Mouse (Mus musculus) embryonic stem cell, embryonic (primary cell): ENCODE measurements at regions not wholly inside any gene's neighbourhood (a gene's known extent, or its start where the extent isn't known, plus 50 kb on each side); places are given as distances from the start of the nearest gene placed in this dataset.
"Not testable (repeated sequence)": the region's sequence is repeated elsewhere in the genome, so short reads cannot be mapped to it uniquely, and the experiment has no call there.

Source experiments
- CTCF ChIA-PET, 4 experiments: fragments of 300-600 bp in 2 of 4; fragments of 350-600 bp in 2 of 4; sonication (Branson Sonifier 250); formaldehyde crosslinking; loops; one replicate each; lab custom pipeline; 2022; ENCODE audit warnings: inconsistent platforms in 2 of 4; lab: Charles Lee
- POLR2A ChIA-PET, 4 experiments: fragments of 300-600 bp in 2 of 4; fragments of 350-600 bp in 2 of 4; sonication (Branson Sonifier 250); formaldehyde crosslinking; loops; one replicate each; lab custom pipeline; 2022; ENCODE audit warnings: antibody characterized with exemption in 4 of 4, inconsistent platforms in 1 of 4; lab: Charles Lee

DNA sequence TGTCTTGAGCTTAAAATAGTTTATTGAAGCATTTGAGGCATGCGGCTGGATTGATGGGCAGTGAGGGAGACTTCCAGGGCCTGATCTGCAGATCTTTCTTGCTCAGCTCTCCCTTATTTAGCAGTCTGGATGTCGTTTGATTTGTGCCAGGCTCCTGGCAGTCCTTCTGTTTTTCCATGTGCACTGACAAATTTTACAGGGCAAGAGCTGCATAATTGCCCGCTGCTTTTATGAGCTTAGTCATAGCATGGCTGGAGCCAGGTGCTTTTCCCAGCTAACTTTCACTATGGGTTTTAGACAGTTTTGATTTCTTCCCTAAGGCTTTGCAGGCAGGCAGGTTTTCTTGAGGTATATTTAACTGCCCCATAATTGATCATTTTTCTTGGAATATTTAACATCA is 1086.5 kb downstream of the A830018L16Rik start:
- CTCF ChIA-PET, result no interaction called here
- POLR2A ChIA-PET, result interaction anchor here in 1 of 4 experiments (0.6 kb wide), 1 partner anchor 10 kb away, joined by 4 read pairs; no protein-coding TSS in a partner anchor

DNA sequence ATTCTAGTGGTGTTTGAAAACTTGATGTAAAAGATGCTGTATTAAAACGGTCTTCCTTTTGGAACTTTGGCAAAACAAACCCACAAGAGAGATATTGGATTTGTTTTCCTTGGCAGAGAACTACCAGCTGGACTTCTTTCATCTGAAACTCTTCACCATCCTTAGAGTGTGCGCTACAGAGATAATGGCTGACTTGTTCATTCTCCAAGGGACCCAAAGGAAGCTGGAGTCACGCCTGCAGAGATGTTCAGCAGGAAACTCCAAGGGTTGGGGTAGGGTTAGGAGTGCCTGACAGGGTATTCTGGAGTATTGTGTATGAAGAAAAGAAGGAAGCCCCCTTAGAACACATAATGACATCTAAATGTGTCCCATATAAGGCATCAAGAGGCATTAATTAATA is 1094.1 kb downstream of the A830018L16Rik start:
- CTCF ChIA-PET, result interaction anchor here in 1 of 4 experiments (0.6 kb wide), 1 partner anchor 408 kb away, joined by 6 read pairs; no protein-coding TSS in a partner anchor
- POLR2A ChIA-PET, result no interaction called here

DNA sequence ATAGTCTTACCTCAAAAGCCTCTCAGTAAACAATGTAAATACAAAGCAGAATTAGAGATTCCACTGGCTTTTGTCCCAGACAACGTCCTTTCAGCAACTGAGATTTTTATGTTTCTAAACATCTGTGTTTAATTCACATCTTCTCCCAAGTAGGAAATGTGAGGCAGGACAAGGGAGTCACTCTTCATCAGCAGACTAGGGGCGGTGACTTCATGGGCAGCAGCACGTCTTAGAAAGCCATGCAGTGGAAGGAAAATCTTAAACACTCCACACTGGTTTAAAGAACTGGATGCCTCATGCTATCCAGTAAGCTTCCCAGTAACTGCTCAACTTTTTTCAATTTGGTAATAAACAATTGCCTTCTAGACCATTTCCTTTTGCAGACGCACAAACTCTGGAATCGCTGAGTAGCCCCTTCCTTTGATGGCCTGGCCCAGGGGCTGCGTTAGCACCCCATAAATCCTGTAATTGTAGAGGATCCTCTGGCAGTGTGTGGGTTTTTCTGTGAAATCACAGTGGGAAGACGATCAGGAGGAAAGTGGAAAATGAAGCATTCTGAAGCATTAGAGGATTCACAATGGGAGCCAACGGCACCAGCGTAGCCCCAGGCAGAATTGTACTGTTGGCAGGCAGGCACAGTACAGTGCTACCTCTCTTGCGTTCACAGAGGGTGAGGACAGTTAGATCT is 1096.4 kb downstream of the A830018L16Rik start:
- ChIA-PET POLR2A (interaction anchor here in 1 of 4 experiments (0.6 kb wide), 1 partner anchor 10 kb away, joined by 4 read pairs; no protein-coding TSS in a partner anchor), CTCF (no interaction called here)

DNA sequence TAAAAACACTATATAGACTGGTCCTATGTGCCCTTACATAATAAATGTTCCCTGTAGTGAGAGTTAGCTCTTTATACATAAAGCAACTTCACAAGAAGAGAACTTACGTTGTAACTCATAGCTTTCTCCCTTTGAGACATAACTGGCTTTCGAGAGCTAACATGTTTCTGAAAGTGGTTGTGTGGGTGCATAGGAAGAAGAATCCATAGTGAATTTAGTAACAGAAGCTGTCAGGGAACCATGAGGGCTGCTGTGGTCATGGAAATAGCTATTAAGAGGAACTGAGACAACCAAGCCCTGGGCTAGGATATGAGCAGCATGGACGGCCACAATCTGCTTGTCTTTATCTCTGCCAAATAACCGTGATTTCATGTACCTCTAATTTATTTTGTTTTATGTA is 1105.7 kb downstream of the A830018L16Rik start:
- ChIA-PET CTCF (no interaction called here), POLR2A (no interaction called here)

DNA sequence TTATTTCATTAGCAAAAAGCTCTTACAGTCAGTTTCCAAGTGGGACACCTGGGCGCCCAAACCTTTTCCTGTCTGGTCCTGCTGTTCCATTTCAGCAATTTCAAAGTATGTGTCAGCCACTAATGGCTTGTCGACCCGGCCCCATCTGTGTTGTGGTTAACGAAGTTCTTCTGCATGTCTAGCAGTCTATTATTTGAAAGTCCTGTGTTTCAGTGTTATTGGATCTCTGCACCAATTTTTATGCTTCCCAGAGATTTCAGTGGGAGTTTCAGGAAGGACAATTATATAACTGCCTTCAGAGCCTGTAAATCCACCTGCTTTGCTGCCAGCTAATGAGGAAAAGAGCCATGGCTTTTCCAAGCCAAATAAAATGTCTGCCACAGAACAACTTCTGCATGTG is 1142.0 kb downstream of the A830018L16Rik start:
- POLR2A ChIA-PET, result no interaction called here
- CTCF ChIA-PET, result no interaction called here

DNA sequence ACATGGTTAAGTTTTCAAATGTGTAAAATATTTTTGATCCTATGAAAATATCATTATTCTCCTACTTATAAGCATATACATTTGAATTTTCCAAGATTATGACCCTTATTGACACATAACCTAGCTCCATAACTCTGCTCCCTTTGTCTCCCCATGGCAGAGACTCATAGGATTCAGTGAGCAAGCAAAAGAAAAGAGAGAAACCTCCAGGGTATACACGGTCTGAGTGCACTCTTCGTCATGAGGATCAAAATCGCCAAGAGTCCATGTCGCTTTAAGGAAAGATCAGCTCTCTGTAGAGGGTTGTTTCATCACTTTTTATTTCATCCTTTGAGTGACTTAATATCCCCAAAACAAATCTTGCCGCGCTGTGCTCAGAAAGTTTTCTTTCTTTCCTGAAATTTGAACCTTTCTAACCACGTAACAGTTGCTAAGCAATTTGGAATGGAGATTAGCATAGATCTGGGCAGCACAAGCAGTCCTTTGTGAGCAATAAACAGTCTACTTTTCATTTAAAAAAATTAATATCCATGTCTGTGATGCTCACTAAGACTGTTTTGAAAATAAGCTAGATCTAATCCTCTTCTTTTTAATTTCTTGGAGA is 1158.0 kb downstream of the A830018L16Rik start:
- ChIA-PET CTCF (no interaction called here), POLR2A (no interaction called here)

DNA sequence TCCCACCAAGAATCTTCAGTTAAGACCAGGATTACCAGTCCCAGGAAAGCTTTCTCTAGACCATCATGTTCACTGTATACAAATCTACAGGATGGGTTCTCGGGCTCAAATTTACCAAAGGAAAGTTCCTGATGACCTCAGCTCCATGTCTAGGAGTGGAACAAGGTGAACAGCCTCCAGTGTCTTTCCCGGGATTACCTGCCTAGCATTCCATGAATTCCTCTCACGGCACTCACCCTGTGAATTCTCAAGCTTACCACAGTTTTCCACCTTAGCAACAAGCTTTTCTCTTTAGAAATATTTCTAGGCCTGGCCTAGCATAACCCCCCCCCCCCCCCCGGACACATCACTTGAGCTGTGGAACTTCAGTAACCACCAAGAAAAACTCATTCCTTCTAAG is 1158.9 kb downstream of the A830018L16Rik start:
- ChIA-PET CTCF (no interaction called here), POLR2A (no interaction called here)

DNA sequence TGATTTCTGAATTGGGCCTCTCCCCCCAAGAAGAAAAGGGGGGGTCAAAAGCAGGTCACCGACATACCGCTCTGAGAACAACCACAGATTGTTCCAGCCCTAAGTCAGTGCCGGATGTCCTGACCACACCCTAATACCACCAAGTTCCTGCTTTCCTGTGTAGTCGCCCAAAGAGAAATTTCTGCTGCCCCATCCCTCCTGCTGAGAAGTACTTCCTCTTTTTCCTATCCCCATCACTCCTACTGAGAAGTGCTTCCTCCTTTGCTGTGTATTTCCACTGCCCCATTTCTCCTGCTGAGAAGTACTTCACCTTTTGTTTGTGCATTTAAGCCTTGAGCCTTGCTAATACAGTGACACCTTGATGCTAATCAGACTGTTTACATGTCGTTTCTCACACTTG is 1160.4 kb downstream of the A830018L16Rik start:
- POLR2A ChIA-PET, result interaction anchor here in 1 of 4 experiments (0.8 kb wide), 1 partner anchor 1558 kb away, joined by 3 read pairs; no protein-coding TSS in a partner anchor
- CTCF ChIA-PET, result no interaction called here

DNA sequence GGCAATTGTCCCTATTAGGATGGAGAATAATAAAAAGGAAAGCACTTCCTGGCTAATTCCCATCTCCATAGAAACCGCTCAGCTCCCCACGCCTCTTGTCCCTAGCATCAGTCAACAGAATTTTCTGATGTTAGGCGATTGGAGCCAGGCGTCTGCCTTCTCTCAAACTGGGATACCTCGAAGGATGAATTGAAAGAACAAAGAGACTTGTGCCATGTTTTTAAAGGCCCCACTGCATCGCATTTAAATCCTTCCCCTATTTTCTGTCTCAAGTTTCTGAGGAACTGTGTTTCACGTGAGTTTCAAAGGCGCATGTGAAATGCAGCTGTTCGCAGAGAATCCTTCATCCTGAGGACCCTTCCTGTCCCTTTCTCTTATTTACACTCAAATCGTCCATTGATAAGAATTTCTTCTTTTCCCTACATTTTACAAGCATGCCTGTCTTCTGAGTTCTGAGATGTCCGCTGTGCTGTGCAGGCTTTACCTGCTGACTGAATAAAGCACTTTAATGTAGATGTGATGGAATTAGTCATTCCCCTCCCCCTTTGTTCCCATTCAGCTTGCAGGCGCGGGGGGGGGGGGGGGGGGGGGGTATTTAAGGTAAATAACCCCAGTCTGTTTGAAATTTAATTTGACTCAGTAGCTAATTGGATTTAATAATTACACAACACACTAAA is 1163.3 kb downstream of the A830018L16Rik start:
- CTCF ChIA-PET, result no interaction called here

DNA sequence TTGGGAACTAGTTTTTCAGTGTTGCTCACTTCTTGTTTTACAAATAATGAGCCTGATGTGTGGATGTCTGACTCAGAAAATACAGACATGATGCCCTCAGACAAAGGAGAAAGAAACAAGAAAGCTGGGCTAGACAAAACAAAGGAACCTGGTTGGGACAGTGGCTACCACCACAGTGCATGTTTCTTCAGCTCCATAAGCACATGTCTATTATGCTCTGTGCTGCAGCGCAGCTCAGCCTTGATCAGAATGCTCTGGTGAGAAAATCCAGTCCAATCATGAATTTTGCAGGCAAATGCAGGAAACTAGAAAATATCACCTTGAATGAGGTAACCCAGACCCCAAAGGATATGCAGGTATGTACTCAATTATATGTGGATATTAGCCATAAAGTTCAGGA is 1164.1 kb downstream of the A830018L16Rik start:
- CTCF ChIA-PET, result no interaction called here

More for the DNA sequence above, 1163.3 kb downstream of the A830018L16Rik start:
- POLR2A ChIA-PET, result no interaction called here

DNA sequence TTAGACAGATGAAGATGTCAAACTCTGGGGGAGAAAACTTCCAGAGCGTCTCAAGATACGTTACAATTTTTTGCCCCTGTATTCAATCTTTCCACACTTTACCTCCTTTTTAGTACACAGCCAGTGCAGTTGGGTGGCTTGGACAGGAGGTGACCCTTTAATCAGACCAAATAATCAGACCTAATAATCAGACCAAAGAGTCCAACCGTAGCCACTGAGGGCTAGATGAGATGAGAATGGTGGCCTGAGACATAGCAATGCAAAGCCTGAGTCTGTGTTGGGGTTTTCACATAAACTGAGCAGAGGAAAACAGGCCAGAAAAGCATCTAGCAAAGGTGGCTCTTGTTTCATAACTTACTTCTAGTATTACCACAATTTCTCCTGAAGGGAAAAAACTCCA is 1169.1 kb downstream of the A830018L16Rik start:
- POLR2A ChIA-PET, result no interaction called here

More for the DNA sequence above, 1164.1 kb downstream of the A830018L16Rik start:
- POLR2A ChIA-PET, result interaction anchor here in 1 of 4 experiments (0.8 kb wide), 1 partner anchor 1413 kb away, joined by 10 read pairs; no protein-coding TSS in a partner anchor

DNA sequence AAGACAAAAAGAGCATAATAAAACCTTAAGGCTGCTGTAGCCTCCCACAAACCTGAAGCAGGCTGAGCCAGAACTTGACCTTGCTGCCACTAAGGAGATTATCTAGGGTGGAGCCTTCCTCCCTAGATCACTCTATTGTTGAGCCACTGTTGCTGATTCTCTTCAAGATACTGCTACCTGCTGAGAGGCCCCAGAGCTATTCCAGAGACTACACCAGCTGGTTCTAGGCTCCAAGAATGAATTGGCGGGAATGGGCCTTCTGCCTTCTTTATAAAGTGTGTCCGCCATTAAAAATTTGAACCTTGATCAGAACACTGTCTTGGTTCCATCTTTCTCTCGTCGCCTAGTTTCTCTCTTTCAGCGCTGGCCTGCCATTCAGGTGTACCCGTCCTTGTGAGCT is 1173.1 kb downstream of the A830018L16Rik start:
- CTCF ChIA-PET, POLR2A ChIA-PET: not testable (repeated sequence)

More for the DNA sequence above, 1169.1 kb downstream of the A830018L16Rik start:
- CTCF ChIA-PET, result no interaction called here

DNA sequence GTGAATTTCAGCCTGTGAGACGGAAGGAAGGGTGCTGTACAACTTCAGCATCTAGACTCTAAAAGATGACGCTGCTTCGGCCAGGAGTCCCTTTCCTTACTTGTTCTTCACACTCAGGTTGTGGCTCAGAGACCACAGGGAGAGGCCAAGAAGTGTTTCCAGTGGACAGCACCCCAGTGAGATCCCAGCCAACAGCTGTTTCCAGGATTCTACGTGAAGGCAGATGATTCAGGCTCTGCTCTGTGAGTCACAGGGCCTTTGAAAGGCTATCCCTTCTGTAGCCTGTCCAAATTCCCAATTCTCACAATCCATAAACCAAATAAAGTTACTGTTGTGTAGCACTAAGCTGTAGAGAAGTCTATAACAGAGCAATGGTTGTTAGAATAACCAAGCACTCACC is 1198.2 kb downstream of the A830018L16Rik start:
- POLR2A ChIA-PET, result no interaction called here
- CTCF ChIA-PET, result no interaction called here

DNA sequence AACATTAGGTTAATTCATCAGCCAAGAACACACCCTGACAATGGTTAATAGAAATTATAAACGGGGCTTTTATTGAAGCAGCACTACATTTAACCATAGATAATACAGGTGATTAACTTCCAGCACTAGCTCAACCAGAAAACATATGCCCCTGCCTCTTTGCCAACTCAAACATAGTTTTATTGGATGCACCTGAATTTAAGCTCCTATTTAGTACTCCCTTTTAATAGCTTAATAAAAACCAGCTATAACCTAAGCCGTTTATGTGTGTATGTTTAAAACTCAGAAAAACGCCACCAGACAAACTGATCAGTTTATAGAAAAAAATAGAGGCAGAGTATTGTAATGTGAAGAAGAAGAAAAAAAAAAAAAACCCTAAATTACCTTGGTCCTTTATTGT is 1201.4 kb downstream of the A830018L16Rik start:
- CTCF ChIA-PET, result no interaction called here
- POLR2A ChIA-PET, result no interaction called here

DNA sequence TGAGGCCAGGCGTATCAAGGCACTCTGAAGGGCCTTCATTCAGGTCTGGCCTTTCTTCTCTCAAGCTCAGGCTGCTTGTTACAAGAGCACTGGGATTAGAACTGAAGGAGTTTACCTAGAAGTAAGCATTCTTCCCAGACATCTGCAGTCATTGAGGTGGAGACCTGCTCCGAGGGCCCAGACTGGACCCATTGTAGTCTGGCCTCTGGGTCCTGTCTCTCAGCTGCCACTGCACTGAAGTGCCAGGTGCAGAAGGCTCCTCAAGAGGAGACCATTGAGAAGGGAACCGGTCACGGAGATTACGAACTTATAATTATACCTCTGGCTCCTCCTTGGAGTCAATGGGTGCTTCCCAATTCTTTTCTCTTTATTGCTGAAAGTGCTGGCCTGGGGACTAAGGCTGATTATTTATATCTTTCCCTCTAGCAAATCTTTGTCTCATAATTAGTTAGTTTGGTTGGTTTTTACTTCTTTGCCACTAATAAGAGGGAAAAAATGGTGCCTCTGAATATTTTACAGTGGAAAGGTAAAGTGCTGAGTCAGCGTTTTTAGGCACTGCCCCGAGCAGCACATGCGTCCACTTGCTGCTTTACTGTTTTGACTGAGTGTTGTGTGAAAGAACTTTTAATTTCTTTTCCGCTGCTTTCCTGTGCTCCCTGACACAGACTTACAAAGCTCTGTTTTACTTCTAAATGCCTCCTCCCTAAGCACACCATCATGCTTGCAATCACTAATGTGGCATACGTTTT is 1202.0 kb downstream of the A830018L16Rik start:
- POLR2A ChIA-PET, result no interaction called here
- CTCF ChIA-PET, result no interaction called here

DNA sequence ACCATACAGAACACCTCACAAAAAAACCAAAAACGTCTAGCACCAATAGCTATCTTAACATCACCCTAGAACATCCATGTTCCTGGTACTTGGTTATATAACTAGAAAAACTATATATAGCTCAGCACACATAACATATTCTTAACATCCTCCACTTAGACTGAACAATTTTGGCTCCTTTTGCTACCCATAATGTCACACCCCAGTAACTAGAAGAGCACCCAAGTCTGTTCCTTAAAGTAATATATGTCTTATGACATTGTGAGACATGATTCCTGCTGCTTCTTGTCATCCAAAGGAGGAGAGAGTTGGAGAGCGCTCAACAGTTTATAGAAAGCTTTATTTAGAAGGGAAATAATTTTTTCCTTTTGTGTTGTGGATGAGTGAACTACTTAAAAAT is 1206.1 kb downstream of the A830018L16Rik start:
- ChIA-PET CTCF (no interaction called here), POLR2A (no interaction called here)

DNA sequence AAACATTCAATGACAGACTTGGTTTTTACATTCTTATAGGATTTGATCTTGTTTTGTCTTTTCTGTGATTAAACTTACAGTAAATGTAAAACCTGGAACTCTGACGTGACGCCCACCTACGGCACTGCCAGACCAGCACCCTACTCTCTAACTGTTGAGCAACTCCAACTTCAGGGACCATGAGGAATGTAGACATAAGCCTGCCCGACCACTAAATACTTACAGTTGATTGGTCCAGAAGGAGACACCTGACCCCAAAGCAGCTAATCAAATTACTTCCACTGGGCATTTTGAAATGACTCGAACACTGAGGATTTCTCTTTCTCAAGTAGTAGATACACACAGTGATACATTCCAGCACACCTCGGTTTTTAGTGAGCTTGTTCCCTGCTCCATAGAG is 1206.9 kb downstream of the A830018L16Rik start:
- ChIA-PET POLR2A (no interaction called here), CTCF (interaction anchor here in 1 of 4 experiments (0.6 kb wide), 1 partner anchor 14 kb away, joined by 7 read pairs; no protein-coding TSS in a partner anchor)

DNA sequence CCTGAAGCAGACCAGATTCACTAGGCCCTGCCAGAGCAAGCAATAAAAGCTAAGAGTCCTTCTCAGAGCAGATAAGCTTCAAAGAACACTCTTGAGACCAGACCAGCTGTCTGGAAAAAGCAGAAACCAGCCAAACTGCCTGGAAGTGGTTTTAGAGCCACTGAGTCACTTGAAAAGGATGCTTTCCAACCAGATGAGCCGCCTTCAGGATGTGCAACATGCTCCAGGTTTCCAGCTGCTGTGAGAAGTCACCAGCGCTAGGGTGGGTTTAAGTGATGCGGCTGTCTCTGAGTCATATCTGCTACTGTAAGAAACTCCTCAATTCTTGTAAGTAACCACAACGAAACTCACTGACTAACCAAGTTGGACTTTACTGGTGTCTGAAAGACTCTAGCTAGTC is 1209.3 kb downstream of the A830018L16Rik start:
- POLR2A ChIA-PET, result no interaction called here
- CTCF ChIA-PET, result no interaction called here

DNA sequence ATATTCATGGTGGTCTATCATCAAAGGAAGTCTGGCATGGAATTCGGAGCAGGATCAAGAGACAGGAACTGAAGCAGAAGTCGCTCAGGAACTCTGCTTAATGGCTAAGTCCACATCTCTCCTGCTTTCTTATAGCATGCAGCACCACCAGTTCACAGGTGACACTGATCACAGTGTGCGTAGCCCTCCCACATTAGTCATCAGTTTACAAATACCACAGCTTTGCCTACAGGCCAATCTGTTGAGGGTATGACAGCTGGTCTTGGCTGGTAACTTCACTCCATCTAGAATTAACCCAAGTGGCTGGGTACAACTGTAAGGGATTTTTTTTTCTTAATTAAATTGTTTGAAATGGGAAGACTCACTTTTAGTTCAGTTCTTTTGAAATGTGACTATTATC is 1219.1 kb downstream of the A830018L16Rik start:
- ChIA-PET POLR2A (interaction anchor here in 1 of 4 experiments (1.0 kb wide), 1 partner anchor 8 kb away, joined by 3 read pairs; no protein-coding TSS in a partner anchor), CTCF (no interaction called here)
